Mouse (Mus musculus) ES-E14 (cell line): ENCODE data around the gene Spef2. TPM values are rescaled to one million over a fixed set of nuclear protein-coding genes. Genes with fewer than 3 reads are reported as not detected.

Source experiments
- DNase-seq: peaks from one replicate; pipeline ENCODE4 v3.0.0-alpha.2; 2013; ENCODE audit warnings: low read depth, low spot score
- H3K27ac ChIP-seq: 2 replicates; pipeline ENCODE4 v1.5.1; 2012; ENCODE audit warnings: low read depth, mild to moderate bottlenecking, low read length, moderate library complexity, mixed read lengths; ENCODE audit not compliant: poor library complexity, insufficient read depth, severe bottlenecking
- H3K36me3 ChIP-seq: 2 replicates; pipeline ENCODE4 v1.6.1; 2012; ENCODE audit warnings: mild to moderate bottlenecking, low read length, moderate library complexity, mixed read lengths; ENCODE audit not compliant: control insufficient read depth, poor library complexity, insufficient read depth, severe bottlenecking
- H3K4me1 ChIP-seq, 2 experiments: fragments of 150-350 bp in 1 of 2; sonication (generic) in 1 of 2; 2 replicates each; pipeline ENCODE4 v1.6.1; 2012; ENCODE audit warnings: low read length in 2 of 2, mild to moderate bottlenecking in 1 of 2, mixed read lengths in 1 of 2; ENCODE audit not compliant: control insufficient read depth in 2 of 2, insufficient read depth in 2 of 2, poor library complexity in 1 of 2
- H3K4me3 ChIP-seq, 2 experiments: fragments of 150-350 bp in 1 of 2; sonication (generic) in 1 of 2; 2 replicates each; pipeline ENCODE4 v1.5.1; 2012; ENCODE audit warnings: low read length in 2 of 2, low read depth in 1 of 2, mild to moderate bottlenecking in 1 of 2, mixed read lengths in 1 of 2; ENCODE audit not compliant: insufficient read depth in 1 of 2, poor library complexity in 1 of 2, severe bottlenecking in 1 of 2
- H3K9ac ChIP-seq: 2 replicates; pipeline ENCODE4 v1.6.1; 2012; ENCODE audit warnings: low read depth, mild to moderate bottlenecking, low read length, mixed read lengths; ENCODE audit not compliant: poor library complexity, insufficient read depth, severe bottlenecking
- H3K9me3 ChIP-seq: fragments of 150-350 bp; sonication (generic); 2 replicates; pipeline ENCODE4 v1.6.1; 2012; ENCODE audit warnings: low read depth, mild to moderate bottlenecking, low read length; ENCODE audit not compliant: control insufficient read depth, insufficient read depth
- CHD2 ChIP-seq: IDR thresholded peaks from 2 replicates; pipeline ENCODE4 v1.6.1; 2014; ENCODE audit warnings: mild to moderate bottlenecking, low read depth, low read length, inconsistent platforms
- HCFC1 ChIP-seq: IDR thresholded peaks from 2 replicates; pipeline ENCODE4 v1.6.1; 2012; ENCODE audit warnings: low read length, inconsistent platforms, borderline replicate concordance; ENCODE audit not compliant: insufficient read depth
- MAFK ChIP-seq: IDR thresholded peaks from 2 replicates; pipeline ENCODE4 v1.6.1; 2014; ENCODE audit warnings: mild to moderate bottlenecking, low read depth, low read length, inconsistent platforms; ENCODE audit not compliant: insufficient read depth
- ZC3H11A ChIP-seq: IDR thresholded peaks from 2 replicates; pipeline ENCODE4 v1.6.1; 2012; ENCODE audit warnings: low read depth, mild to moderate bottlenecking, inconsistent platforms, low read length, borderline replicate concordance
- ZNF384 ChIP-seq: IDR thresholded peaks from 2 replicates; pipeline ENCODE4 v1.6.1; 2012; ENCODE audit warnings: low read depth, low read length, inconsistent platforms
- in situ Hi-C, 2 experiments: fragments of 600-800 bp; cut with MboI; formaldehyde crosslinking; loops; one replicate each; pipeline ENCODE4 v1.15.1; 2025; ENCODE audit warnings: low sequenced_read_pairs in 2 of 2, inconsistent platforms in 1 of 2; ENCODE audit not compliant: unreplicated experiment in 2 of 2
- total RNA-seq: library from RNA; depleted of rRNA; stranded (reverse); fragments of 300-350 nt; gene quantifications from 2 replicates; pipeline ENCODE4 v1.2.3, GENCODE M21; 2012

Spef2 gene
- total RNA-seq, 1 experiment = 0.31 TPM

- TF ChIP-seq HCFC1 (no peak), ZC3H11A (no peak), CHD2 (no peak), ZNF384 (no peak), MAFK (no peak)
- in situ Hi-C loops = no loop called here
Observed at GRCm38 (mm10) chr15:9599382-9600087, 149.1 kb downstream of the Spef2 start.

GRCm38 (mm10) chr15:9596298-9597060, 152.2 kb downstream of the Spef2 start:
- in situ Hi-C loops = no loop called here
- no peak overlapping the region for H3K4me3 ChIP-seq
- no peak overlapping the region for H3K9ac ChIP-seq

More at GRCm38 (mm10) chr15:9599382-9600087, 149.1 kb downstream of the Spef2 start:
- no peaks in the 10 kb centered on the region for H3K9me3 ChIP-seq
- H3K36me3 ChIP-seq = no peaks in the 10 kb centered on the region
- no peak for DNase-seq
- H3K4me1 ChIP-seq = no peaks in the 10 kb centered on the region
- H3K9ac ChIP-seq = no peak overlapping the region
- H3K4me3 ChIP-seq = no peak overlapping the region
- no peak overlapping the region for H3K27ac ChIP-seq

GRCm38 (mm10) chr15:9589939-9590338, 158.7 kb downstream of the Spef2 start:
- no peak for TF ChIP-seq HCFC1
- TF ChIP-seq ZNF384 = no peak
- TF ChIP-seq MAFK = no peak
- TF ChIP-seq ZC3H11A = no peak
- no peaks in the 10 kb centered on the region for H3K4me1 ChIP-seq
- in situ Hi-C loops = no loop called here
- H3K36me3 ChIP-seq = no peaks in the 10 kb centered on the region
- no peaks in the 10 kb centered on the region for H3K9me3 ChIP-seq
- H3K9ac ChIP-seq = no peak overlapping the region
- no peak overlapping the region for H3K27ac ChIP-seq
- no peak overlapping the region for H3K4me3 ChIP-seq
- DNase-seq = no peak

More at GRCm38 (mm10) chr15:9596298-9597060, 152.2 kb downstream of the Spef2 start:
- Histone ChIP-seq H3K4me1 (no peaks in the 10 kb centered on the region), H3K9me3 (no peaks in the 10 kb centered on the region), H3K27ac (no peak overlapping the region), H3K36me3 (no peaks in the 10 kb centered on the region)
- no peak for DNase-seq
- TF ChIP-seq HCFC1 (no peak), ZNF384 (no peak), CHD2 (no peak), ZC3H11A (no peak), MAFK (no peak)

GRCm38 (mm10) chr15:9580470-9581280, 168.0 kb downstream of the Spef2 start:
- H3K4me1 ChIP-seq = no peaks in the 10 kb centered on the region
- no peaks in the 10 kb centered on the region for H3K36me3 ChIP-seq
- no peak overlapping the region for H3K27ac ChIP-seq
- no peaks in the 10 kb centered on the region for H3K9me3 ChIP-seq
- in situ Hi-C loops = no loop called here
- TF ChIP-seq CHD2 (no peak), HCFC1 (no peak), ZC3H11A (no peak), ZNF384 (no peak), MAFK (no peak)
- H3K4me3 ChIP-seq = no peak overlapping the region
- H3K9ac ChIP-seq = no peak overlapping the region
- no peak for DNase-seq
